In the genomic region with DNA sequence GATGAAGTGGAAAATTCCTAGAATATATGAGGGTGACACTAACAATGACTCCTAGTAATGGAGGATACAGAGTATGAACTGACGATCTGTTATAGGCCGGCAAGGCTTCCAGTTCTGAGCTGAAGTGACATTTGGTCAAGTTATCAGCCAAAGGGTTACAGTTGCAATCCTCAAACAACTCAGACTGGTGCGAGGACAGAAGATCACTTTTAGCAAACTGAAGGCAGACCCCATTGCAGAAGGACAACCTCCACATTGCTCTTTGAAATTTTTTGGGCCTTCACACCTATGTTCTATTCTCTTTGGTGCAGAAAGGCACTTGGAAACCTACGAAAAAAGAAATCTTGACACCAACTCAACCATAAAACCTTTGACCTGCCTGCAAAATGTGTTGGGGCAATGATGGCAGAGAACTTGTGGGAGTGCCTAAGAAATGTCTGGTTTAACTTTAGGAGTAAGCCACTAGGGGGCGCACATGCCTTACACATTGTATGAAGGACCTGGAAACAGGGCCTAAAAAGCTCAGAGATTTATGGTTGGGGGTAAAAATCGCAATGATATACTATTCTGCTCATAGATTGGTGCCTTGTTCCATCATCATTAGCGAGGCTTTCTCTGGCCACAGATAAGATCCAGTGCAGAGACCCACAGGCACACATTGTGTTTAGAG, we compare ENCODE assay signal across 8 mouse cellular contexts.
DNase-seq lines count a peak whose midpoint lies in the region; ATAC-seq lines count a peak whose summit lies in the region.

No protein-coding gene starts in this region.

- H3K27ac ChIP-seq in midbrain, embryonic 15.5 days = no peak overlapping the region

- intact Hi-C loops in heart, postnatal 10 days (cut with DNase I) = no loop called here
- intact Hi-C loops in heart, postnatal 25 days (cut with DNase I) = no loop called here

- H3K4me3 ChIP-seq in midbrain, embryonic 15.5 days = no peak overlapping the region

- peak; percentile 33 to 63 for DNase-seq in heart, postnatal 10 days
- no peak for DNase-seq in heart, postnatal 25 days (ENCODE audit: low spot score)
- DNase-seq in MEL-GATA-1-ER (ENCODE audit: extremely low read depth, low read depth) = peak; percentile 34
- peak; percentile 30 for DNase-seq in cerebellum, adult 8-10 months
- peak; percentile 9 to 21 for DNase-seq in frontal cortex, postnatal 10 days (ENCODE audit: low spot score in 2 of 2)
- DNase-seq in layer of hippocampus, postnatal 25 days (ENCODE audit: extremely low spot score in 1 of 2, low spot score in 1 of 2) = peak; percentile 13 to 75

- no peaks in the 10 kb centered on the region for H3K36me3 ChIP-seq in midbrain, embryonic 15.5 days (replicated peaks)

- H3K27me3 ChIP-seq in midbrain, embryonic 15.5 days (replicated peaks) = no peaks in the 10 kb centered on the region

- WGBS in midbrain, embryonic 15.5 days = 48% methylated on average over 7 of the region's 7 CpGs

- H3K4me1 ChIP-seq in midbrain, embryonic 15.5 days = no peaks in the 10 kb centered on the region

- no peak overlapping the region for H3K4me2 ChIP-seq in midbrain, embryonic 15.5 days

- no peaks in the 10 kb centered on the region for H3K9me3 ChIP-seq in midbrain, embryonic 15.5 days

- 0 out of 2 replicates have a peak, but pooled peaks have one; percentile 42 for ATAC-seq in midbrain, embryonic 15.5 days (replicated peaks)
- no peak for ATAC-seq in activated CD4-positive, CD25-positive, alpha-beta regulatory T cell, adult 4 months

- H3K9ac ChIP-seq in midbrain, embryonic 15.5 days = no peak overlapping the region
